Mouse (Mus musculus) retina, postnatal 7 days (tissue): ENCODE data around the gene Hist1h4k.
"Not testable (repeated sequence)": the region's sequence is repeated elsewhere in the genome, so short reads cannot be mapped to it uniquely, and the experiment has no call there.

ENCODE experiments used
- DNase-seq: peaks from one replicate; pipeline ENCODE4 v3.0.0-alpha.2; 2012; ENCODE audit warnings: low read depth, low spot score

Hist1h4k gene

DNA sequence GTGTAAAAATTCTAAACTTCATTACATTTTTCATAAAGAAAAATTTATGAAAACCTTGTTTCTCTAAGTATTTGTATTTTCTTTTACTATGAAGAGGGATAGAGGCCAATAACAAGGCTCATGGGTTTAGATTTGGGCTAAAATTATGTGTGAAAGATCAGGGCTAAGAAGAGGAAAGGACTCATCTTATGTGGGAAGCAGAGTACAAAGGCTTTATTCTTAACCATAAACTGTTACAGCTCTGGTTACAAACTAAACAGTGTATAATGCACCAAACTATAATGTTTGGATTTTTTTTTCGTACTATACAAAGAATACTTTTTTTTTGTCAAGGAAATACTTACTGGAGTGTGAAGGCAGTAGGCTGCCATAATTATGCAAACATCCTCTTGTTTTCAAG, 5.4 kb upstream of the Hist1h4k start:
- no peak for DNase-seq

DNA sequence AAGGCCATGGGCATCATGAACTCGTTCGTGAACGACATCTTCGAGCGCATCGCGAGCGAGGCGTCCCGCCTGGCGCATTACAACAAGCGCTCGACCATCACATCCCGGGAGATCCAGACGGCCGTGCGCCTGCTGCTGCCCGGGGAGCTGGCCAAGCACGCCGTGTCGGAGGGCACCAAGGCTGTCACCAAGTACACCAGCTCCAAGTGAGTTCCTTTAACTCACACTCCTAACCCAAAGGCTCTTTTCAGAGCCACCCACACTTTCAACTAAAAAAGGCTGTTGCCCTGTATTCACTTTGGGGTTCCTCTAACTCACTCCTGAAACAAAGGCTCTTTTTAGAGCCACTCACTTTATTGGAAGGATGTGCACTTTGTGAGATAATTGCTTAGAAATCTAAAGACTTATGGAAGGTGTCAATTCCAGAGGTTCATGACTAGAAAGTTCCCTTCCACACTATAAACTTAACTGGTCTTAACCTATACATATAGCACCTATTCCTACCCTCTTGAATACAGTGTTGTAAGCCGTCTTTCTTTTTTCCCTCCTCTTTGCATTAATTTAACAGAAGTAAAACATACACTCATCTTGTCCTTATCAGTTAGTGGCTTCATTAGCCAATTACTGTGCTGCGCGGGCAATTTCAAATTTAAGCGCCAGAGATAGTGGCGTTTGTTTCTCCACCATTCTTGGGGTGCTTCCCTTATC, 4.1 kb upstream of the Hist1h4k start:
- DNase-seq = not testable (repeated sequence)

DNA sequence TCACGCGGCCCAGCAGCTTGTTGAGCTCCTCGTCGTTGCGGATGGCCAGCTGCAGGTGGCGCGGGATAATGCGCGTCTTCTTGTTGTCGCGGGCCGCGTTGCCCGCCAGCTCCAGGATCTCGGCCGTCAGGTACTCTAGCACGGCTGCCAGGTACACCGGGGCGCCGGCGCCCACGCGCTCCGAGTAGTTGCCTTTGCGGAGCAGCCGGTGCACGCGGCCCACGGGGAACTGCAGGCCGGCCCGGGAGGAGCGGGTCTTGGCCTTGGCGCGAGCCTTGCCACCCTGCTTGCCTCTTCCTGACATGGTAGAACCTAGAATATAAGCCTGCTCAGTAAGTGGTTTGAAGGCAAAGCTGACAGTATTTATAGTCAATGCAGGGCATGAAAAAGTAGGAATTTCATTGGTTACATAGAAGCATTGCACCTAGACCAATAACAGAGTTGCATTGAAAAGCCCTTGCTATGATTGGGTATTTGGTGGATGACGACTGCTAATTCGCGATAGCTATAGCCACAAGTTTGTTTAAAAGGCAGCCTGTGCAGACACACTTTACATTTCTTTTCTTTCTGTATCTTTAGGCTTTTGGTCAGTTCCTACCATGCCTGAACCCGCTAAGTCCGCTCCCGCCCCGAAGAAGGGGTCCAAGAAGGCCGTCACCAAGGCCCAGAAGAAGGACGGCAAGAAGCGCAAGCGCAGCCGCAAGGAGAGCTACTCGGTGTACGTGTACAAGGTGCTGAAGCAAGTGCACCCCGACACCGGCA, 3.4 kb upstream of the Hist1h4k start, which contains the start of the genes Hist1h2ak and Hist1h2bn:
Hist1h2ak (minus strand) TSS at position 304 of the 762 bp plus-strand sequence.
Hist1h2bn (plus strand) TSS at position 600 of the 762 bp plus-strand sequence.
- DNase-seq = peak; percentile 85

DNA sequence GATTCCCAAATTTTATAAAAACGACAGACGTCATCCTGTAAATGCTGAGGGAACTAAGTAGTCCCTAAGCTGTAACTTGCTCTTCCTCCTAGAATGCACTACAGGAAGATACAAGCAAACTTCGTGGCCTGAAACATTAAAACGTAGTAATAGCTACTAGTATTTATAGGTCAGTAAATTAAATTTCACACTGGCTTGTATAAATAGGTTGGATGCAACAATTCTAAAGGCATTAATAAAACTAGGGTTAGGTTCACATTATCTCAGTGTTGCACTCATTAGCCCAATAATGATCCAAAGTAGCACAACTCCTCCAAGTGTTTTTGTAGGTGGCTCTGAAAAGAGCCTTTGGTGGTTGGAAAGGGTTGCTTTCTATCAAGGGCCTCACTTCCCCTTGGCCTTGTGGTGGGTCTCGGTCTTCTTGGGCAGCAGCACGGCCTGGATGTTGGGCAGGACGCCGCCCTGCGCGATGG, 2.8 kb upstream of the Hist1h4k start:
- DNase-seq = no peak

DNA sequence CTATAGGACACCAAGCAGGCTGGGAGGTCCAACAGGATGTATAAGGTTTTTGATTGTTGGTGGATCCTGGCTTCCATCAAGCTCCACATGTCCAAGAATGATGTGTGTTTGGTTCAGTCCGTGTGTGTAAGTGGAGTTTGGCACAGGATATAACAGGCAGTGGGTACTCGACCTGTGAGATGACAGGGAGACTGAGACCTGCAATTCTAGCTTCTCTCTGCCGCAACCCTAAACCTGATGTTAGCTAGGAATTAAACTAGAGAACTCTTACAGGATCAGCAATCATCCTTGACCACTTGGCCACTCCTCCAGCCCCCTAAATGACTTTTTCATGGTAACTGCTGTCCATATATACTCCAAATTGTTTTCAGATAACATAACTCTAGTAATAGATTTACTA, 2.1 kb upstream of the Hist1h4k start:
- no peak for DNase-seq

DNA sequence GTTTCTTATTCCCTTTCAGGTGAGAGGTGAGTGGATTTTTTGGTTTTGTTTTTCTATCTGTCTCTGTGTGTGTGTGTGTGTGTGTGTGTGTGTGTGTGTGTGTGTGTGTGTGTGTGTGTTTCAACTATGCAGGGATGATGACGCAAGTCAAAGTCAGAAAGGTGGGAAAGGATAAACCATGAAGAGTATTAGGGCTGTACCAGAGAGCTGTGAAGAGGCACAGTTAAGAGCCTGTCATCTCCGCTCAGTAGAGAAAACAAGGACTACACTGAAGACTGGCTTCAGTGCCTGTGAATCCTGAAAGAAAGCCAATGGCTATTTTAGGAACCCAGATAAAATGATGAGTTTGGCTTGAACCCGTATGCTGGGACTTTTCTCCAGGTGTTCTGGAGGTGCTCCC, 1.5 kb upstream of the Hist1h4k start:
- DNase-seq = no peak

DNA sequence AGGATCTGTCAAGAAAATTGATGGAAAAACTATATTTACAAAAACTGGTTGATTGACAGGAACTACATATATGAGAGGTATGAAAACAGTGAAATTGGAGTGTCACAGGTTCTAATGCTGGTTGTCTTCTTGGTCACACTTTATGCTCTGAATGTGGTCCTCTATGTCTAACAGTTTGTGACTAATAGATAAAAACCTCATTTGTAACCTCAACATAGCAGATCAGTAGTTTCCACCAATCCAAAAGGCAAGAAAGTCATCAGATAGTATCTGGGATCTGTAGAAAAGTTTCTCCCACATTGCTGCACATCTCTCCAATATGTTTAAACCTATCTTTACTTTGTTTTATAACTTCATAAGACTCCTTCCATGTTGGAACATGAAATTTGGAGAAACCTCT, 1.1 kb upstream of the Hist1h4k start:
- DNase-seq = no peak

DNA sequence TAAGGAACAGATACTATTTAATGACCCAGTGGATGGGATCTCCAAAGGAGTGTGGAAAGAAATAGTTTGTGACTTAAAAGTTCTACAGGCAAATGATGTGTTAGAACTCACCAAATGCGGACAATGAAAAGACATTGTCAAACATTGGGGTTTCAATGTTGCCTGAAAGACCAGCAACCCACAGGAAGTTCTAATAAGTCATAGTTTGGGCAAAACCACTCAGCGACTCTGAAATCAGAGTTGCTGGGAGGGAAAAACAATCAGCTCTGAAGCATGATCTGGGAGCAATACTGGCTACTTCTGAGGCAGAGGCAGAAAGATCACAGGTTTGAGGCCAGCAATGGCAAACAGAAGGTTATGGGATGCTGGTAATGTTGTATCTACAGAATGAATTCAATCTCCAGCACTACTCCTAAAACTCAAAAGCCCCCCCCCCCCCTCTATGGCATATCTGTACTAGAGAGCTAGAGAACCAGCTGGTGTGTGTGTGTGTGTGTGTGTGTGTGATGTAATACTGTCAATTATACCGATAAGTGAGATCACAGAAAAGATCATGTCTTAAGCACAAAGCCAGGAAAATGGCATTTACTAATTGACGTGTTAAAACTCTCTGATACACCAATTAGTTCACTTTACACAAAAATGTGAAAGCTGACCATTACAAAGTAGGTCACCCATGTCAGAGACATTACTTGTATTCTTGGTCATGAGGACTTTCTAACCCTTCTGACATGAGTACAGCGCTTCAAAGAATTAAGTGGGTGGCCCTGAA, 732 bp downstream of the Hist1h4k start:
- no peak for DNase-seq

DNA sequence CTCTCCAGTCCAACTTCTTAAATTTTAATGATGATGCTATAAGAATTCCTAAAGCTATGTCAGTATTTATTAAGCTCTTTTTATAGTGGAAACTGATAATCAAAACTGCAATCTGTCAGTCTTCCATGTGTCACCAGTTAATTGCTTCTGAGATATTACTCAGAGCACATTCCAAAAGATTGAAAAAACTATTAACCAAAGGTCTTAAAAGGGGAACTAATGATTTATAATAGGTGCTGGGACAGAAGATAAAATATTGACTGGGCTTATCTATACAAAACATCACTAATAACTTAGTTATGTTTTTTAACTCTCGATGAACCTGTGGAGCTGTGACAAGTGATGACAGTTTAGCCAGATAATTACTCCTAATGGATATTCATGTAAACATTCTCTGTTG, 5.3 kb downstream of the Hist1h4k start:
- DNase-seq = no peak

DNA sequence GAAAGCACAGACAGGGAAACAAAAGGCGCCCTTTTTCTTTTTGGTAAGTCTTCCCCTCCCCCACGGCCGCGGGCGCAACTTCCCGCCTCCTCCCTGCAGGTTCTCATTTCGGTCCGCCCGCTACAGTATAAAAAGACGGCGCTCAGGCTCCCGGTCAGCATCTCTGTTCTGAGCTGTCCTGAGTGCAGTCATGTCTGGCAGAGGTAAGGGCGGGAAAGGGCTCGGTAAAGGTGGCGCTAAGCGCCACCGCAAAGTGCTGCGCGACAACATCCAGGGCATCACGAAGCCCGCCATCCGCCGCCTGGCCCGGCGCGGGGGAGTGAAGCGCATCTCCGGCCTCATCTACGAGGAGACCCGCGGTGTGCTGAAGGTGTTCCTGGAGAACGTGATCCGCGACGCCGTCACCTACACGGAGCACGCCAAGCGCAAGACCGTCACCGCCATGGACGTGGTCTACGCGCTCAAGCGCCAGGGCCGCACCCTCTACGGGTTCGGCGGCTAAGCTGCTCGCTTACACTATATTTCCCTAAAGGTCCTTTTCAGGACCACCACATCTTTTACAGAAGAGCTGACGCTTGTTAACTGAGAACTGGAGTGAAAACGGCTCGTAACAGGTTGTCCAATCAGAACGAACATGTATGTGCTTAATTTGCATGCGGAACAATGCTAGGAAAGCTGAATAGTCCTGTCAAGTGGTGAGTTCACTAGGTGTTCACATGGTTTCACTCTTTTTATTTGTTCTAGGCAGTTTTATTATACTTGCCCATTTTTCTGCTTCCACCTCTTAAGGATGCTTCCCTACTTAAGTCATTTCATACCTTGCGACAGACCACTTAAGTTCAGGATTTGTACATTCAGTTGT, 15.2 kb downstream of the Hist1h4k start, which contains the start of gene Hist1h4j:
Hist1h4j (plus strand) TSS at position 159 of the 862 bp plus-strand sequence.
- peak; percentile 70 for DNase-seq

DNA sequence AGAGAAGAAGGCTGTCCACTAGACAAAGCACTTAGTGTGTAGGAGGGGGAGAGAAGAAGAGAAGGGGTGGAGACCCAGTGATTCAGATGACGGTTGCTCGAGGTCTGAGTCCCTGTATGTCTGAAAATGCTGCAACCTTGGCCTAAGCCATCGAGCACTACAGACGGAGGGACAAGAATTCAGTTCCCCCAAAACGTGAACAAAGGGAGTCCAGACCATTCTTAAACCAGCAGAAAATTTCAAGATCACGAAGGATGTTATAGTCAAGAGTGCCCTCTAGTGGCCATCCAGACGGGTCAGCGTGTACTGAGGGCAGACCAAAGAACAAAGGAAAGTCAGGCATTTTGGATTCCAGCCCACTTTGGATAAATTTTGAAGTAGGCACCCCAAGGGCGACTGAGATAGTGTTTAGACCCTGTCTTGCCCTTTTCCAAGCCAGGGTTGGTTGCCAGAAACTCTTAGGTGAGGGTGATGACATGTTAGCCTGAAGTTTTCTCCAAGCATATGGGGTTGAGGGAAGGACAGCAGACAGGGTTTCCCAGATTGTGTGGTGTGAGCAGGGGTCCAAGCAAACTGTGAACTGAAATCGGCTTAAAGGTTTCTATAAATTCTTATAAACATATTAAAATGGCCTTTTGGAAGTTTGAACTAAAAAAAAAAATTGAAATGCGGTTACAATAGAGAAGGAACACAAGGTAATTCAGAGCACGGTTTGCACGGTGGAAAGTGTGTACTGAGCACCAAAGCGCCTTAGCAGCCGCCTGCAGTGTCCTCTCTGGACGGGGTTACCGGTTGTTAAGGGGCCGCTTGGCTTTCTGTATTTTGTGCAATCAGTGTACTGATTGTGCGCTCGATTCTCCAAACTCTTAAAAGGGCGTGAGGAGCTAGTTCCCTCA, 16.0 kb downstream of the Hist1h4k start:
- DNase-seq = peak; percentile 80

DNA sequence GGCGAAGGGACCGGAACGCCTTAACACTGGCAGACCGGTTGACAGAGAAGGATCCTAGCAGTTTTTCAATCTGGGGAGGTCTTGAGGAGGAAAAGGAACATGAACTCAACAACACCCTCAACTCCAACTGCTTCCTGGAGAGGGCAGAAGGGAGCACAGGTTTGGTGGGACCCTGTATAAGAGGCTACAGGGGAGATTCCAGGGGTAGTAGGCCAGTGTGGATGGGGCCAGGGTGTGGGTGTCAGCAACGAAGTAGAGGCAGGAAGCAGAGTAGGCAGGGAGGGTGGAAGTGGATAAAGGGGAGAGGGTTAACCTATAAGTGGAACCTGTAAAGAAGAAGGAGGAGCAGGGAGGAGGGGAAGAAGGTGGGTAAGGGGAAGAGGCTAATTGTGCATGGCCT, 16.8 kb downstream of the Hist1h4k start:
- no peak for DNase-seq

DNA sequence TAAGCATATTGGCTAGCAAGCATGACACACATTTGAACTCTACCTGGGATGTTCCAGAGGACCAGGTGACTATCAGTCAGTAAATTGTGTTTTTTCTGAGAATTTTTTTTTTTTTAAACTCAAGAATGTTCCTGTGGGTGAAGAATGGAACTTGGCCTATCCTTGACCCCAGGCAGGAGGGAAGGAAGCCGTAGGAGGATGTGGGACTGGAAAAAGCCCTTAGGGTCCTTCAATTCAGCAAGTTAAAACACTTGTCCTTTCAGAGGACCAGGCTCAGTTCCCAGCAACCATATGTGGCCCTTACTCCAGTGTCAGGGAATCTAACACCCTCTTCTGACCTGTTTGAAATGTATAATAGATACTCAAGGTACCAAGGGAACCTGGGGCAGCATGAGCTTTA, 20.8 kb downstream of the Hist1h4k start:
- DNase-seq = no peak

DNA sequence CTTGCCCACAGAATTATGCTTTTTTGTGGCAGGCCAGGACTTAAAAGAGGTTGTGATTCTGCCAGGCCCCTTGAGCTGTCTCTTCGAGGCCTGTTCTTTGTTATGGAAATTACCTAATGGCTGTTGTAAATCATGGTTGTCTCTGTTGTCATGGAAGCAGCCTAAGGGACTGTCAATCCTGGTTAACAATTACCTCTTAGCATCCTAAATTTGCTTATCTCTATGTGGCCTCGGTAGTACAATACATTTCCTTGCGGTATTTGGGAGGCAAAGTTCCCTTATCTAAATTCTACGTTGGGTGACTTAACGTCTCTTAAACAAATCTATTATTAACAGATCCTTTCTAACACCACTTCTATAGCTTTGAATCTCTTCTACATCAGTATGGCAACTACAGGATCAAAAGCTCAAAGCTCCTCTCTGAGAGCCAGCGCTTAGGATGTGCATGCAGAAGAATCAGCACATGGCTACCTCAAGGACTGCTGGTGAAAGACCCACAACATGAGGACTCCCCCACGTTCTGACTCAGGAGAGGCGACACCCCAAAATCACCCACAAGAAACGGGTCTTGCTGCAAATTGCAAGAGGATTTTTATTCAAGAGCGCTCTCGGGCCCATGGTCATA, 22.2 kb downstream of the Hist1h4k start:
- DNase-seq = no peak

DNA sequence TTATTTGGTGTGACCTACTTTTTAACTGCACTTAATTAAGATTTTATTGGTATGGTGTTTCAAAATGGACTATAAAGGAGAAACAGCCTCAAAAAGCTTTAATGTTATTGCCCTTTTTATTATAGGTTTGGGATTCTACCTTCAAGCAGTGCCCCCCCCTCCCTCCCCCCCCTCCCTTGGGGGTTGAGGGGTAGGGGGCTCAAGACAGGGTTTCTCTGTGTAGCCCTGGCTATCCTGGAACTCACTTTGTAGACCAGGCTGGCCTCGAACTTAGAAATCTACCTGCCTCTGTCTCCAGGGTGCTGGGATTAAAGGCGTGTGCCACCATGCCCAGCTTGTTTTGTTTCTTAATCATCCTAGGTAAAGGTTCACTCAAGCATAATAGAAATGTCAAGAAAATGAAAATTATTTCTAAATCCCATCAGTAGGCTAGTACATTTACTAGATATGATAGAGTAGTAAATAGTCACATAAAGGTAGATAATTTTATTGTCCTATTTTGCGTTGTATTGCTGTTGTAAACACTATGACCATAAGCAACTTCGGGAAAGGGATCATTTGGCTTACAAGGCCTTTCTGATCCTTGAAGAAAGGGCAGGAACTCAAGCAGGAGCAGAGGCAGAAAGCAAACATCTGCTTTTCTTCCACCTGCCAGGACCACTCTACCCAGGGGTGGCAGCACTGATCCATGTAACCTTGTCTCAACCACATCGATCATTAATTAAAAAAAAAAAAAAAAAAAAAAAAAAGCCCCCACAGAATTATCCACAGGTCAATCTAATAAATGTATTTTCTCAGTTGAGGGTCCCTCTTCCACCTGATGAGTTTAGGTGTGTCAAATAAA, 27.1 kb downstream of the Hist1h4k start:
- DNase-seq = no peak

DNA sequence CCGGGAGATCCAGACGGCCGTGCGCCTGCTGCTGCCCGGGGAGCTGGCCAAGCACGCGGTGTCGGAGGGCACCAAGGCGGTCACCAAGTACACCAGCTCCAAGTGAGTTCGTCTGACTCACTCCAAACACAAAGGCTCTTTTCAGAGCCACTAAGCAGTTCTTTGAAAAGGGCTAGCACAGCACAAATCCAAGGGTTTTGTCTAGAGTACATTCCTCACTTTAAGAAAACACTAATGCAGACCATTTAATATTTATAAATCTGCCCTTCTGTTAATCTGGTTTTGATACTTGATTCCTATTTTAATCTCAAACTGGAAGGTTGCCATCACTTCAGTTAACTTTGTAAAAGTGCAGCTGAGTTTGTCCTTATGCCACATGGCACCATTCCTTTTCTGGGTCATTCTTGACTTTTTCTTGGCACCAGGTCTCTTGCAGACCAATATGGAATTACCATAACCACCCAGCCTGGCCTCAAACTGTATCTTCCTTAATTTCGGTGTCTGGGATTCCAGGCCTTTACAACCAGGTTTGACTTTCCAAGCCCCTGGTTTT, 27.9 kb downstream of the Hist1h4k start:
- no peak for DNase-seq

DNA sequence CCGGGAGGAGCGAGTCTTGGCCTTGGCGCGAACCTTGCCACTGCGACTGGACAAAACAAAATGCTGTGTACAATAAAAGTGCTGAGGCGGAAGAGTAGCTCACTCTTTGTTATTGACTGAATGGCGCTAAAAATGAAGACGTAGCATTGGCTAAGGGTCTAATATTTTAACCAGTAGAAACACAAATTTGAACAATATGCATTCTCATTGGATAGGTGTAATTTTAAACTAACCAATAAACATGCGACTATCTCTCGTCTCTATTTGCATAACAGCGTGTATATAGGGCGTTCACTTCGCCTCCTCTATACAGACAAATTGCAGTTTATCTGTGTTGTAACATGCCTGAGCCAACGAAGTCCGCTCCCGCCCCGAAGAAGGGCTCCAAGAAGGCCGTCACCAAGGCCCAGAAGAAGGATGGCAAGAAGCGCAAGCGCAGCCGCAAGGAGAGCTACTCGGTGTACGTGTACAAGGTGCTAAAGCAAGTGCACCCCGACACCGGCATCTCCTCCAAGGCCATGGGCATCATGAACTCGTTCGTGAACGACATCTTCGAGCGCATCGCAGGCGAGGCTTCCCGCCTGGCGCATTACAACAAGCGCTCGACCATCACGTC, 28.4 kb downstream of the Hist1h4k start, which contains the start of gene Hist1h2bm:
Hist1h2bm (plus strand) TSS at position 288 of the 616 bp plus-strand sequence.
- DNase-seq = peak; percentile 73
